Mouse (Mus musculus) hindbrain, embryonic 11.5 days (tissue): ENCODE measurements around the gene Eef1g. TPM values are rescaled to one million over a fixed set of nuclear protein-coding genes. Genes with fewer than 3 reads are reported as not detected.
A peak's percentile ranks its signal among the peaks of the same experiment; 100 is the strongest.
"Not testable (repeated sequence)": the region's sequence is repeated elsewhere in the genome, so short reads cannot be mapped to it uniquely, and the experiment has no call there.

ENCODE experiments used
- ATAC-seq: fragments of 200-750 bp; cut with Nextera tagmentation; 2 replicates; pipeline ENCODE4 v1.8.0; 2017; ENCODE audit warnings: mild to moderate bottlenecking, moderate TSS enrichment, moderate library complexity; ENCODE audit not compliant: low FRiP score
- DNase-seq: peaks from one replicate; pipeline ENCODE4 v3.0.0-alpha.2; 2015; ENCODE audit warnings: low spot score
- H3K27ac ChIP-seq: fragments of 300-500 bp; sonication (generic); 2 replicates; pipeline ENCODE4 v1.5.1; 2014; ENCODE audit warnings: mild to moderate bottlenecking, low read depth, low read length
- H3K27me3 ChIP-seq: fragments of 300-500 bp; sonication (generic); 2 replicates; pipeline ENCODE4 v1.6.1; 2014; ENCODE audit warnings: mild to moderate bottlenecking, low read length, moderate library complexity, mixed read lengths; ENCODE audit not compliant: control insufficient read depth, insufficient read depth
- H3K36me3 ChIP-seq: fragments of 300-500 bp; sonication (generic); 2 replicates; pipeline ENCODE4 v1.6.1; 2014; ENCODE audit warnings: mild to moderate bottlenecking, low read length, moderate library complexity, mixed read lengths; ENCODE audit not compliant: control insufficient read depth, insufficient read depth
- H3K4me1 ChIP-seq: fragments of 300-500 bp; sonication (generic); replicated peaks from 2 replicates; pipeline ENCODE4 v1.6.1; 2014; ENCODE audit warnings: low read length, mixed read lengths; ENCODE audit not compliant: control insufficient read depth, insufficient read depth
- H3K4me2 ChIP-seq: fragments of 300-500 bp; sonication (generic); replicated peaks from 2 replicates; pipeline ENCODE4 v1.6.1; 2014; ENCODE audit warnings: mild to moderate bottlenecking, low read depth, low read length
- H3K4me3 ChIP-seq: fragments of 300-500 bp; sonication (generic); 2 replicates; pipeline ENCODE4 v1.5.1; 2014; ENCODE audit warnings: low read depth, low read length
- H3K9ac ChIP-seq: fragments of 300-500 bp; sonication (generic); 2 replicates; pipeline ENCODE4 v1.6.1; 2014; ENCODE audit warnings: low read depth, low read length
- H3K9me3 ChIP-seq: fragments of 300-500 bp; sonication (generic); 2 replicates; pipeline ENCODE4 v1.6.1; 2016; ENCODE audit warnings: low read length; ENCODE audit not compliant: control insufficient read depth
- WGBS: fragments of 180-500 bp; shearing (Covaris S2); extraction: QIAGEN DNeasy Blood & Tissue Kit; methylation state at CpG from one replicate; pipeline ENCODE4 v1.1.7; 2014; 5-methylcytosine and 5-hydroxymethylcytosine counted together
- polyA plus RNA-seq: library from polyadenylated mRNA; unstranded; fragments of >200 nt; fragmentation: Nextera tagmentation; extraction: Ambion mirVana; gene quantifications from 2 replicates; pipeline ENCODE4 v1.2.1, GENCODE M21; 2014

The Eef1g gene
- polyA plus RNA-seq, 1 experiment from 2014 or later: 475 TPM

- not testable (repeated sequence) for H3K27ac ChIP-seq, H3K4me2 ChIP-seq, H3K4me3 ChIP-seq, ATAC-seq, H3K9me3 ChIP-seq, H3K27me3 ChIP-seq, H3K9ac ChIP-seq, DNase-seq, H3K4me1 ChIP-seq
- 92% methylated on average over 8 of the region's 8 CpGs for WGBS
- peaks cover 30% of the 10 kb centered on the region for H3K36me3 ChIP-seq
These were observed 5.7 kb downstream of the Eef1g start for GRCm38 (mm10) chr19:8972491-8972890.

DNA sequence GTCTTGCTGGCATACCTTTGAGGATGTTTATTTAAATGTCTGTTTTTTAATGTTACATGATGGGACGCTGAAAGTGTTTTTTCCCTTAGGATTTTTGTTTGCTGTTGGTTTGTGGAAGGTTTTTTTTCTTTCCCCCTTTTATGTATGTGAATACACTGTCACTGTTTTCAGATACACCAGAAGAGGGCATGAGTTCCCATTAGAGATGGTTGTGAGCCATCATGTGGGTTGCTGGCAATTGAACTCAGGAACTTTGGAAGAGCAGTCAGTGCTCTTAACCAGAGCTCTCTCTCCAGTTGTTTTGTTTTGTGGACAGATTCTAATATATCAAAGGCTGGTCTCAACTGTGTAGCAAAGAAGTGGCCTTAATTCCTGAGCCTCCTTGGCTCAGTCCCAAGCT lies 7.8 kb downstream of the Eef1g start:
- no peak overlapping the region for H3K4me2 ChIP-seq
- H3K9ac ChIP-seq: no peak overlapping the region
- 90% methylated on average over 1 of the region's 1 CpGs for WGBS
- H3K27ac ChIP-seq: no peak overlapping the region
- no peaks in the 10 kb centered on the region for H3K9me3 ChIP-seq
- DNase-seq (no peak), ATAC-seq (no peak)
- H3K36me3 ChIP-seq: peaks cover 29% of the 10 kb centered on the region
- no peaks in the 10 kb centered on the region for H3K4me1 ChIP-seq
- no peak overlapping the region for H3K4me3 ChIP-seq
- no peaks in the 10 kb centered on the region for H3K27me3 ChIP-seq

GRCm38 (mm10) chr19:8975491-8975890 lies 8.7 kb downstream of the Eef1g start:
- Histone ChIP-seq H3K4me3 (no peak overlapping the region), H3K27me3 (no peaks in the 10 kb centered on the region), H3K9me3 (no peaks in the 10 kb centered on the region), H3K9ac (no peak overlapping the region), H3K27ac (no peak overlapping the region), H3K36me3 (peaks cover 32% of the 10 kb centered on the region), H3K4me2 (no peak overlapping the region), H3K4me1 (no peaks in the 10 kb centered on the region; the same call in 1 of the 2 replicates)
- no peak for ATAC-seq
- DNase-seq: no peak
- WGBS: 97% methylated on average over 2 of the region's 2 CpGs

DNA sequence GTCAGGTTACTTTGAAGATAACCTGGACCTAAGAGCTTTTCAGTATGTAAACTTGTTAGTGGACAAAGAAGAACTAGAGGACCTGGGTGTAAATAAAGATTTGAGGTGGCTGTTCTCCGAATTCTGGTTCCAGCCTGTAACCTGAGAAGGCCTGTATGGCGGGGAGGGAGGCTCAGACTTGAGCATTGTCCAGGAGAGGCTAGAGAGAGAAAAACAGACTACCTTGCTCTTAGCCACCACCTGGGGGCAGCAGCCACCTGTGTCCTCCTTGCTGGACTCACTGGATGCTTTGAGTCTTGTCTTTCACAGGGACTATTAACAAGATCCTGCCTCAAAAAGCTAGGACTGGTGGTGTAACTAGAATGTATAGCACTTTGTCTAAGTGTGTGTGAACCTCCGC lies 9.7 kb downstream of the Eef1g start:
- Histone ChIP-seq H3K9me3 (no peaks in the 10 kb centered on the region), H3K4me2 (no peak overlapping the region), H3K36me3 (peaks cover 24% of the 10 kb centered on the region), H3K9ac (no peak overlapping the region), H3K4me3 (no peak overlapping the region), H3K27me3 (no peaks in the 10 kb centered on the region), H3K4me1 (no peaks in the 10 kb centered on the region; the same call in 1 of the 2 replicates), H3K27ac (no peak overlapping the region)
- ATAC-seq (peak; percentile 63), DNase-seq (peak; percentile 67)
- 48% methylated on average over 3 of the region's 3 CpGs for WGBS

DNA sequence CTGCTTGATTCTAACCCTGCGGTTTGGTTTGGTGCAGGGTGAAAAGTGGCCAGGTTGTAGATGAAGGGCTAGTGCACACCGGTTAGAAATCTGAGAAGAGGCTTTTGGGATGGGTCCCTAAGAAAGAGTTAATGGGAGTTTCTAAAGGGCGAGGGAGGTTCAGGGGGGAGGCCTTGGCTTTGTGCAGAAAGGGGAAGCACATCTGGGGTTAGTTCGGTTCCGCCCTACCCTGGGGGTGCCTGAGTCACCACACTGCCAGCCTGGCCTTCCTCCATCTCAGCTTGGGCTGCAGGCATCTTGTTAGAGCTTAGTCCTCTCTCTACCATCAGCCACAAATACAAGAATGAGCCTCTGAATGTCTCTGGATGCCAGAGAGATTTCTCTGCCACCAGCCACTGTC lies 13.9 kb downstream of the Eef1g start:
- Histone ChIP-seq H3K36me3 (peaks cover 11% of the 10 kb centered on the region), H3K9me3 (no peaks in the 10 kb centered on the region), H3K4me3 (no peak overlapping the region), H3K9ac (no peak overlapping the region), H3K4me2 (no peak overlapping the region), H3K27me3 (no peaks in the 10 kb centered on the region), H3K4me1 (peaks cover 6% of the 10 kb centered on the region; the same call in 1 of the 2 replicates), H3K27ac (no peak overlapping the region)
- DNase-seq: no peak
- ATAC-seq: no peak
- 53% methylated on average over 5 of the region's 5 CpGs for WGBS

- Histone ChIP-seq H3K9ac (no peak overlapping the region), H3K4me3 (no peak overlapping the region), H3K4me2 (no peak overlapping the region), H3K4me1 (peaks cover 6% of the 10 kb centered on the region; the same call in 1 of the 2 replicates), H3K27me3 (no peaks in the 10 kb centered on the region), H3K36me3 (peaks cover 9% of the 10 kb centered on the region), H3K9me3 (no peaks in the 10 kb centered on the region), H3K27ac (no peak overlapping the region)
- DNase-seq (no peak), ATAC-seq (no peak)
- WGBS: 79% methylated on average over 2 of the region's 2 CpGs
These were observed 14.8 kb downstream of the Eef1g start for GRCm38 (mm10) chr19:8981450-8982168.

GRCm38 (mm10) chr19:8982303-8983149 lies 15.7 kb downstream of the Eef1g start:
- Histone ChIP-seq H3K4me2 (no peak overlapping the region), H3K4me1 (peaks cover 6% of the 10 kb centered on the region; the same call in 1 of the 2 replicates), H3K27ac (no peak overlapping the region), H3K4me3 (no peak overlapping the region), H3K36me3 (peaks cover 9% of the 10 kb centered on the region), H3K9ac (no peak overlapping the region), H3K9me3 (no peaks in the 10 kb centered on the region), H3K27me3 (no peaks in the 10 kb centered on the region)
- DNase-seq (no peak), ATAC-seq (no peak)
- 55% methylated on average over 5 of the region's 5 CpGs for WGBS

DNA sequence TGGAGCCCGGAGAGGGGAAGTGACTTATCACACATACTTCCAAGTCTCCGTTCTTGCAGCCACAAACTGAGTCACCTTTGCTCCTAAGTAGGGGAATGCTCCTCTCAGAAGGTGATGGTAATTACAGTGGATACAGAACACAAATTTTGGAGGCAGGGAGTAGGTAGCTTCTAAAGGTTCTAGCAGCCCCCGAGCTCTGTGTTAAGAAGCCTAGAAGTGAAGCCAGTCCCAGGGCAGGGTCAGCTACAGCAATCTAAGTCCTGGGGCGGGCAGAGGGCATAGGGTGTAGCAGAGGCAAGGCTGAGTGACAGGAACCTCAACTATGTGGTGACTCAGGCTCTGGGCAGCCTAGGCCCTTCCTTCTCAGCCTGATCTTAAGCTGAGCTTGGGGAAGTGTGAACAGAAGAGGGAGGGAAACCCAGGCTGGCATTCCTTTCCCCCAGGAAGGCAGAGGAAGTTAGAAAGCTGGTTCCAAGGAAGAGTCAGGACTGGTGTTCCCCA lies 16.4 kb downstream of the Eef1g start:
- no peak for DNase-seq
- H3K27ac ChIP-seq: no peak overlapping the region
- H3K4me1 ChIP-seq: peaks cover 6% of the 10 kb centered on the region; the same call in 1 of the 2 replicates
- H3K9me3 ChIP-seq: no peaks in the 10 kb centered on the region
- ATAC-seq: no peak
- H3K4me3 ChIP-seq: no peak overlapping the region
- 55% methylated on average over 4 of the region's 4 CpGs for WGBS
- peaks cover 4% of the 10 kb centered on the region for H3K27me3 ChIP-seq
- H3K36me3 ChIP-seq: peaks cover 8% of the 10 kb centered on the region
- H3K9ac ChIP-seq: no peak overlapping the region
- no peak overlapping the region for H3K4me2 ChIP-seq
